Mouse (Mus musculus) heart, embryonic 15.5 days (tissue): ENCODE measurements around the gene Myo1e. TPM values are rescaled to one million over a fixed set of nuclear protein-coding genes. Genes with fewer than 3 reads are reported as not detected.

ENCODE experiments used
- ATAC-seq: fragments of 200-750 bp; cut with Nextera tagmentation; replicated peaks from 2 replicates; pipeline ENCODE4 v1.8.0; 2017; ENCODE audit warnings: low read depth, moderate TSS enrichment; ENCODE audit not compliant: insufficient number of reproducible peaks, insufficient read depth, low FRiP score
- H3K27ac ChIP-seq: fragments of 300-500 bp; sonication (generic); 2 replicates; pipeline ENCODE4 v1.5.1; 2015; ENCODE audit warnings: mild to moderate bottlenecking, inconsistent platforms
- H3K27me3 ChIP-seq: fragments of 300-500 bp; sonication (generic); 2 replicates; pipeline ENCODE4 v1.6.1; 2015; ENCODE audit warnings: inconsistent platforms
- H3K36me3 ChIP-seq: fragments of 300-500 bp; sonication (generic); 2 replicates; pipeline ENCODE4 v1.6.1; 2015; ENCODE audit warnings: mild to moderate bottlenecking, inconsistent platforms
- H3K4me1 ChIP-seq: fragments of 300-500 bp; sonication (generic); replicated peaks from 2 replicates; pipeline ENCODE4 v1.6.1; 2015; ENCODE audit warnings: inconsistent platforms
- H3K4me2 ChIP-seq: fragments of 300-500 bp; sonication (generic); 2 replicates; pipeline ENCODE4 v1.6.1; 2015; ENCODE audit warnings: inconsistent platforms, mild to moderate bottlenecking, moderate library complexity
- H3K4me3 ChIP-seq: fragments of 300-500 bp; sonication (generic); 2 replicates; pipeline ENCODE4 v1.5.1; 2015; ENCODE audit warnings: mild to moderate bottlenecking, inconsistent platforms
- H3K9ac ChIP-seq: fragments of 300-500 bp; sonication (generic); 2 replicates; pipeline ENCODE4 v1.6.1; 2015; ENCODE audit warnings: mild to moderate bottlenecking, inconsistent platforms
- H3K9me3 ChIP-seq: fragments of 300-500 bp; sonication (generic); replicated peaks from 2 replicates; pipeline ENCODE4 v1.6.1; 2016; ENCODE audit warnings: inconsistent platforms
- WGBS: fragments of 180-500 bp; shearing (Covaris S2); methylation state at CpG from one replicate; pipeline ENCODE4 v1.1.7; 2015; ENCODE audit warnings: mixed read lengths; 5-methylcytosine and 5-hydroxymethylcytosine counted together
- polyA plus RNA-seq: library from polyadenylated mRNA; unstranded; fragments of >200 nt; fragmentation: Nextera tagmentation; extraction: Ambion mirVana; gene quantifications from 2 replicates; pipeline ENCODE4 v1.2.1, GENCODE M21; 2015

Myo1e gene
- polyA plus RNA-seq, 1 experiment from 2014 or later, result 11.8 TPM

DNA sequence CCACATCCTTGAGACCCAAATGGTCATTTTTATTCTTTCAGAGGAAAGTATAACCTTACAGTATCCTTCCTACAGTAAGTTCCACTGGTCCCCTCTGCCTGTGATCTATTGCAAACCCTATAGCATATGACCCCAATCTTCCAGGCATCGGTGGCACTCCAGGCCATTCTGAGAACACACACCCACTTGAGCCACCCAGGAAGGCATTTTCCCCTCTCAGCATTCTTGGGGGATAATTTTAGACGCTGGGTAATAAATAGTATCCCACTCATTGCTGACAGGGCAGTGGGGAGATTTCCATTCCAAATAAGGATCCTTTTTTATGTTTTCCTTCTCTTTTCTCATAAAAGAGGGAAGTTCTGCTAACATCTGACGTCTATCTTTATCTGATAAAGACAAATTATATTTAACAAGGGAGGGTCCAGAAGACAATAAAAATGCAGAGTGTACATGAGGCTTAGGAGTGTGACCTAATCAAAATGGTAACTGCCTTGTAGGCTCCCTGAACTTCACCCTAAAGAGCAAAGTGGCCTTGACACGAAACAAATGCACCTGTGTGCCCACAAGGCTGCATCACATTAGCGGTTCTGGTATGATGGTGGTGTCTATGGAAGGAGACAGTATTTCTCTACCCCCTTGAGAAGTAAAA is 121.2 kb downstream of the Myo1e start:
- ATAC-seq, result no peak
- H3K4me1 ChIP-seq, result peaks cover 15% of the 10 kb centered on the region; the same call in 1 of the 2 replicates
- H3K4me3 ChIP-seq, result no peak overlapping the region
- H3K4me2 ChIP-seq, result no peak overlapping the region
- WGBS, result 56% methylated on average over 5 of the region's 5 CpGs
- H3K27ac ChIP-seq, result peak overlapping the region; percentile 38
- no peak overlapping the region for H3K9ac ChIP-seq
- H3K36me3 ChIP-seq, result 0 out of 2 replicates have a peak, but pooled peaks cover 6% of the 10 kb centered on the region
- no peaks in the 10 kb centered on the region for H3K27me3 ChIP-seq
- no peaks in the 10 kb centered on the region for H3K9me3 ChIP-seq

- 77% methylated on average over 11 of the region's 11 CpGs for WGBS
Observed at GRCm38 (mm10) chr9:70331727-70332335, 124.7 kb downstream of the Myo1e start.

GRCm38 (mm10) chr9:70338391-70338790 is 131.2 kb downstream of the Myo1e start:
- Histone ChIP-seq H3K9me3 (no peaks in the 10 kb centered on the region), H3K9ac (no peak overlapping the region), H3K27me3 (no peaks in the 10 kb centered on the region), H3K4me3 (no peak overlapping the region), H3K36me3 (peaks cover 69% of the 10 kb centered on the region), H3K4me1 (no peaks in the 10 kb centered on the region), H3K4me2 (no peak overlapping the region), H3K27ac (no peak overlapping the region)
- WGBS, result 86% methylated on average over 7 of the region's 7 CpGs
- no peak for ATAC-seq

More at GRCm38 (mm10) chr9:70331727-70332335, 124.7 kb downstream of the Myo1e start:
- H3K27me3 ChIP-seq, result no peaks in the 10 kb centered on the region
- H3K36me3 ChIP-seq, result peaks cover 18% of the 10 kb centered on the region
- H3K9me3 ChIP-seq, result no peaks in the 10 kb centered on the region
- no peak overlapping the region for H3K4me3 ChIP-seq
- H3K4me2 ChIP-seq, result no peak overlapping the region
- H3K9ac ChIP-seq, result no peak overlapping the region
- ATAC-seq, result no peak
- H3K27ac ChIP-seq, result no peak overlapping the region
- peaks cover 14% of the 10 kb centered on the region; the same call in 1 of the 2 replicates for H3K4me1 ChIP-seq

DNA sequence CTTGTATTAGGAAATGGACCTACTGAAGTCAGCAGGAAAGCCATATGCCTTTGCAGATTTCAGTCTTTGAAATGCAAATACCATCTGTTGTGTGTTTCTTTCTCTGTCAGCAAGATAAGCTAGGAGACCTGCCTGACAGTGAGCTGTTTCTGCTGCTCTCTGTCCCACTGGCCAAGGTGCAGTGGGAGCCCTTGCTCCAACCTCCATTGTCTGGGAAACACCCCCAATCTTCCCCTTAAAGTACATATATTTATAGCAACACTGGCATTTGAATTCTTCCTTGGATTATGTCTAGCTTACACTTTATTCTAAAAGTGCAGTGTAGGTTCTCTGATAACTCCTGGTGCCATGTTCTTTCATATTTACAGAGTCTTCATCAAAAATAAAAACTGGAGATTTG is 131.7 kb downstream of the Myo1e start:
- no peaks in the 10 kb centered on the region for H3K4me1 ChIP-seq
- H3K9me3 ChIP-seq, result no peaks in the 10 kb centered on the region
- H3K9ac ChIP-seq, result no peak overlapping the region
- ATAC-seq, result no peak
- H3K36me3 ChIP-seq, result peaks cover 73% of the 10 kb centered on the region
- H3K27ac ChIP-seq, result no peak overlapping the region
- no peak overlapping the region for H3K4me3 ChIP-seq
- H3K4me2 ChIP-seq, result no peak overlapping the region
- H3K27me3 ChIP-seq, result no peaks in the 10 kb centered on the region

DNA sequence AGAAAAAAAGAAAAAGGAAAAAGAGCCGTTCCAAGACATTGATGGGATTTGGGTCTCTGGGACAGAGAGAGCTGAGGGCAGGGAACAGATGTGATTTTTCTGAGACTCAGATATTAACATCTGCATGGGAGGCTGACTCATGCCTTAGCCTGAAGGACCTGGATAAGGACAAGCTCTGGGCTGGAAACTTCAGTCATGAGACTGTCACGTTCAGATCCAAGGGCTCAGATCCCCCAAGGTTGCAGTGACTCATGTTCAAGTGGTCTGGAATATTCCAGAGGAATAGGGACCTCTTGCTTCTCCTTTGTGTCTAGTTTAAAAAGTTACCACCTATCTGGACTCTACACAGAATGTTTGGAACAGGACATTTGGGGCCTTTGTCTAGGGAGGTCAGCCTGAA is 142.1 kb downstream of the Myo1e start:
- Histone ChIP-seq H3K9me3 (no peaks in the 10 kb centered on the region), H3K4me1 (no peaks in the 10 kb centered on the region), H3K4me3 (no peak overlapping the region), H3K27me3 (no peaks in the 10 kb centered on the region), H3K27ac (no peak overlapping the region), H3K4me2 (no peak overlapping the region), H3K9ac (no peak overlapping the region), H3K36me3 (peaks cover 35% of the 10 kb centered on the region; the same call in 1 of the 2 replicates)
- no peak for ATAC-seq
- 74% methylated on average over 2 of the region's 2 CpGs for WGBS

DNA sequence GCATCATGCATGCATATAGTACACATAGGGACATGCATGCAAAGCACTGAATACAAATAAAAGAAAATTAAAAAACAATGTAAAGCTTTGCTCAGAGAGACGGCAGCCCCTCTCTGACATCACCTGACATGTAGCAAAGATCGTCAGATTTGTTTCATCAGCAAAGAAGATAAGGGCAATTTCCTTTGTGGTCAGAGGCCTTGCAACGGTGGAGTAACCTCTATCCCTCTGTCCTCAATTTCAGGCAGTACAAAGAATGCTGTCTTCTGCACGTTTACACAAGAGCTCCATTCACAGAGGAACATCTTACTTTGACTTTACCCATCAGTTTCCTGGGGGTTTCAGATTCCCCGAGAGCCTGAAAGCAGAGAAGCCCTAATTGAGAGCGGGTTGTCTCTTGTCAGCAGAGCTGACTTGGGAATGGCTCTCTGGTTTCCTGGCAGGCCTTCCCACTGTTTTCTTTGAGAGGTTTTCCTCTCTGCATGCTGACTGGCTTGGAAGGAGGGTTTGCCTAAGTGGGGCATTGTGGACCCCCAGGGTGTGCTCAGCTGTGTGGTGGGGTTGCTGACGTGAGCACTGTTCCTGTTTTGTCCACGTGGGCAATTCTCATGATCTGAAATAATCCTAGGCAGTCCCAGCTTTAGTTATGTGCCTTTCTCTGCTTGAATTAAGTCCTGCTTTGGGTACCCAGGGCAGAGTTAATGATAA is 144.6 kb downstream of the Myo1e start:
- Histone ChIP-seq H3K9me3 (no peaks in the 10 kb centered on the region), H3K27ac (no peak overlapping the region), H3K36me3 (peaks cover 42% of the 10 kb centered on the region), H3K4me1 (no peaks in the 10 kb centered on the region), H3K4me2 (no peak overlapping the region), H3K9ac (no peak overlapping the region), H3K4me3 (no peak overlapping the region), H3K27me3 (no peaks in the 10 kb centered on the region)
- no peak for ATAC-seq
- 44% methylated on average over 8 of the region's 8 CpGs for WGBS

GRCm38 (mm10) chr9:70356254-70356653 is 149.1 kb downstream of the Myo1e start:
- H3K9me3 ChIP-seq, result 0 out of 2 replicates have a peak, but pooled peaks cover 6% of the 10 kb centered on the region
- no peak overlapping the region for H3K4me3 ChIP-seq
- H3K4me1 ChIP-seq, result no peaks in the 10 kb centered on the region
- H3K36me3 ChIP-seq, result peaks cover 53% of the 10 kb centered on the region
- H3K27ac ChIP-seq, result no peak overlapping the region
- no peak overlapping the region for H3K9ac ChIP-seq
- H3K27me3 ChIP-seq, result no peaks in the 10 kb centered on the region
- H3K4me2 ChIP-seq, result no peak overlapping the region
- 58% methylated on average over 8 of the region's 8 CpGs for WGBS
- ATAC-seq, result no peak

DNA sequence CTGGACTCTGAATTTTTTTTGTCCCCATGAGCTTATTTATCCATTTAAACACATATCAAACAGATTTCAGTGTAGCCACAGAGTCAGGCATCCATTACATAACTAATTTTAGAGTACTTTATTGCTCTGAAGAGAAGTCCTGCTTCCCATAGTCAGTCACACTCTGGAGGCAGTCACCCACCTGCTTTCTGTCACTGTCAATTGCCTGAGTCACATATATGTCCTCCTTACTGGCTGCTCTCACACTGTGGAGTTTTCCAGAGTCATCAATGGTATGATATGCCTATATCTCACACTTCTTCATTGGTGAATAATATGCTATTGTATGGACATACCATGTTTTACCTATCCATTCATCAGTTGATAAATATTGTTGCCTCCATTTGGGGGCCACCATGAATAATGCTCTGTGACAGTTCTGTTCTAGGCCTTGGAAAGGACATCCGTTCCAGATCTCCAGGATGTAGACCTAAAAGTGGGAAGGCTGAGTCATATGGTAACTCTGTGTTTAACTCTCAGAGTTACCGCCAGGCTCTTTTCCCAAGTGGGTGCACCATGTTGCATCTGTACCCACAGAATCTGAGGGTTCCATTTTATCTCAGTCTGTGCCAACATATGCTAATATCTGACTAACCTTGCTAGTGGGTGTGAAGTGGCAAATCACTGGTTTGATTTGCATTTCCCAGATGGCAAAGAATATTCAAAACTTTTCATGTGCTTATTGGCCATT is 152.4 kb downstream of the Myo1e start:
- H3K4me1 ChIP-seq, result no peaks in the 10 kb centered on the region
- no peak overlapping the region for H3K4me2 ChIP-seq
- WGBS, result 96% methylated on average over 2 of the region's 2 CpGs
- H3K27ac ChIP-seq, result no peak overlapping the region
- 0 out of 2 replicates have a peak, but pooled peaks cover 6% of the 10 kb centered on the region for H3K9me3 ChIP-seq
- no peak overlapping the region for H3K4me3 ChIP-seq
- H3K36me3 ChIP-seq, result peaks cover 36% of the 10 kb centered on the region
- ATAC-seq, result no peak
- H3K27me3 ChIP-seq, result no peaks in the 10 kb centered on the region
- H3K9ac ChIP-seq, result no peak overlapping the region

DNA sequence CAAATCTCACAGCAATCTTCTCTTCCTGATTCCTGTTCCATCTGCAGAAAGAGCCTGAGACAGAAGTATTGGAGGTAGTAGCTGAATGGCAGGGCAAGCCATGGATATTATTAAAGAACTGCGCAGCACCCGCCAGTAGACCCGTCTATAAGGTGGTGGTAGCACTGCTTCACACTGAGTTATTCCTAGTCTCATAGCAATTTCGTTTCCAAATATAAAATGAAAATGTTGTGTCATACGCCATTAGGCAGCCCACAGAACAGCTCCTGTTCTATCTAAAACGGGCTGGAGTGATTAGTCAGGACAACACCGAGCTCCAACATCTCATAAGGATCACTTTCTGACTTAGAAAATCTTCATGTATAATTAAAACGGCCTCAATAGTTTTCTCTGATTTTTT is 157.6 kb downstream of the Myo1e start:
- no peak overlapping the region for H3K4me3 ChIP-seq
- WGBS, result 93% methylated on average over 8 of the region's 8 CpGs
- peaks cover 45% of the 10 kb centered on the region for H3K36me3 ChIP-seq

DNA sequence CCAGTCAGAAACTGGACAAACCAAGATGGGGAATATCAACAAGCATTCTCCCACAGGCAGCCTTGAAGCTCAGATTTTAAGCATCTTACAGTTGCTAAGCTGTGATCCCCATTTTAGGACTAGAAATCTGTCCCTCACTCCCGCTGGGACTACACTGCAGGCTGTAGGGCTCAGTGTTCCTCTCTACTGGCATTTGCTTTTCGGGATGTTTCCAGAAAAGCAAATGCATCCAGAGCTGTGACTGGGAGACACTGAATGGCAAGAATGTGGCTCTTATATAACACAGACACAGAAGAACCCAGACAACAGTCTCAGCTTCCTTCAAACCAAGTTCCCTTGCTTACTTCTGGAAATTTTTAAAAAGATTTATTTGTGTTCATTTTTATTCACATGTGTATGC is 158.8 kb downstream of the Myo1e start:
- WGBS, result 77% methylated on average over 2 of the region's 2 CpGs
- no peak overlapping the region for H3K4me2 ChIP-seq

More for the DNA sequence above, 157.6 kb downstream of the Myo1e start:
- Histone ChIP-seq H3K9me3 (no peaks in the 10 kb centered on the region), H3K4me2 (no peak overlapping the region), H3K4me1 (no peaks in the 10 kb centered on the region), H3K27me3 (no peaks in the 10 kb centered on the region), H3K9ac (no peak overlapping the region), H3K27ac (no peak overlapping the region)
- ATAC-seq, result no peak

GRCm38 (mm10) chr9:70366898-70367297 is 159.7 kb downstream of the Myo1e start:
- Histone ChIP-seq H3K27me3 (no peaks in the 10 kb centered on the region), H3K4me1 (peaks cover 8% of the 10 kb centered on the region; the same call in 1 of the 2 replicates), H3K27ac (no peak overlapping the region), H3K4me2 (no peak overlapping the region), H3K36me3 (peaks cover 38% of the 10 kb centered on the region), H3K9ac (no peak overlapping the region), H3K9me3 (no peaks in the 10 kb centered on the region), H3K4me3 (no peak overlapping the region)
- ATAC-seq, result no peak
- WGBS, result 81% methylated on average over 6 of the region's 6 CpGs

More for the DNA sequence above, 158.8 kb downstream of the Myo1e start:
- H3K9me3 ChIP-seq, result no peaks in the 10 kb centered on the region
- no peak for ATAC-seq
- no peak overlapping the region for H3K9ac ChIP-seq
- no peak overlapping the region for H3K27ac ChIP-seq
- peaks cover 6% of the 10 kb centered on the region; the same call in 1 of the 2 replicates for H3K4me1 ChIP-seq
- H3K36me3 ChIP-seq, result peaks cover 38% of the 10 kb centered on the region
- H3K4me3 ChIP-seq, result no peak overlapping the region
- H3K27me3 ChIP-seq, result no peaks in the 10 kb centered on the region
